Mouse (Mus musculus) C2C12 (cell line): ENCODE results near the gene Tchp. TPM values are rescaled to one million over a fixed set of nuclear protein-coding genes. Genes with fewer than 3 reads are reported as not detected.

Source experiments
- H3K27me3 ChIP-seq: one replicate; pipeline ENCODE4 v1.6.1; 2011; ENCODE audit not compliant: control insufficient read depth, insufficient read depth, insufficient read length
- H3K36me3 ChIP-seq: one replicate; pipeline ENCODE4 v1.6.1; 2011; ENCODE audit not compliant: control insufficient read depth, insufficient read depth
- H3K4me3 ChIP-seq: one replicate; pipeline ENCODE4 v1.5.1; 2011; ENCODE audit warnings: mild to moderate bottlenecking, control low read depth; ENCODE audit not compliant: poor library complexity, insufficient read depth, severe bottlenecking
- H3K79me2 ChIP-seq: one replicate; pipeline ENCODE4 v1.6.1; 2011; ENCODE audit not compliant: control insufficient read depth, insufficient read depth
- H3K79me3 ChIP-seq: one replicate; pipeline ENCODE4 v1.6.1; 2011; ENCODE audit warnings: low read depth, control low read depth
- H3ac ChIP-seq: one replicate; pipeline ENCODE3; 2011; ENCODE audit warnings: low read depth; ENCODE audit not compliant: control insufficient read depth, insufficient read length
- CEBPB ChIP-seq: IDR thresholded peaks from one replicate; pipeline ENCODE4 v1.6.1; 2011; ENCODE audit warnings: low read depth, mild to moderate bottlenecking, control low read depth, moderate library complexity
- CTCF ChIP-seq: IDR thresholded peaks from one replicate; pipeline ENCODE4 v1.5.1; 2011; ENCODE audit not compliant: control insufficient read depth, insufficient read depth, insufficient read length
- FOSL1 ChIP-seq: IDR thresholded peaks from one replicate; pipeline ENCODE4 v1.8.0; 2011; ENCODE audit warnings: mild to moderate bottlenecking, low read length; ENCODE audit not compliant: poor library complexity, insufficient read depth, severe bottlenecking
- MAX ChIP-seq: IDR thresholded peaks from one replicate; pipeline ENCODE4 v1.6.1; 2011; ENCODE audit warnings: mild to moderate bottlenecking, control low read depth
- MYOD1 ChIP-seq: IDR thresholded peaks from one replicate; pipeline ENCODE4 v1.6.1; 2011; ENCODE audit warnings: low read depth; ENCODE audit not compliant: control insufficient read depth, insufficient read length
- MYOG ChIP-seq: IDR thresholded peaks from one replicate; pipeline ENCODE4 v1.6.1; 2011; ENCODE audit not compliant: control insufficient read depth, insufficient read length; ENCODE audit errors: extremely low read depth
- USF1 ChIP-seq: IDR thresholded peaks from one replicate; pipeline ENCODE4 v1.6.1; 2011; ENCODE audit warnings: low read depth, mild to moderate bottlenecking, control low read depth, moderate library complexity
- polyA plus RNA-seq: library from polyadenylated mRNA; unstranded; fragments of >200 nt; fragmentation: generic; extraction: Trizol; gene quantifications from one replicate; pipeline ENCODE4 v1.2.1, GENCODE M21; 2012; ENCODE audit warnings: missing spikeins

The Tchp gene
- polyA plus RNA-seq, 1 experiment = 5.8 TPM

GRCm38 (mm10) chr5:114718483-114718882, 10.9 kb downstream of the Tchp start:
- H3K36me3 ChIP-seq = peaks cover 31% of the 10 kb centered on the region
- no peaks in the 10 kb centered on the region for H3K27me3 ChIP-seq

GRCm38 (mm10) chr5:114719003-114719927, 11.7 kb downstream of the Tchp start:
- H3K27me3 ChIP-seq = no peaks in the 10 kb centered on the region
- H3K79me3 ChIP-seq = no peaks in the 10 kb centered on the region
- peaks cover 31% of the 10 kb centered on the region for H3K36me3 ChIP-seq
- no peak overlapping the region for H3K4me3 ChIP-seq
- H3ac ChIP-seq = no peak overlapping the region
- TF ChIP-seq CTCF (no peak), CEBPB (no peak), MYOG (no peak), FOSL1 (no peak), MYOD1 (no peak), USF1 (no peak)
- H3K79me2 ChIP-seq = no peaks in the 10 kb centered on the region

More at GRCm38 (mm10) chr5:114718483-114718882, 10.9 kb downstream of the Tchp start:
- Histone ChIP-seq H3K4me3 (no peak overlapping the region), H3ac (no peak overlapping the region), H3K79me3 (no peaks in the 10 kb centered on the region), H3K79me2 (no peaks in the 10 kb centered on the region)
- TF ChIP-seq FOSL1 (no peak), USF1 (no peak), MAX (no peak), CTCF (no peak), MYOD1 (no peak), CEBPB (no peak), MYOG (no peak)

GRCm38 (mm10) chr5:114719928-114720270, 12.3 kb downstream of the Tchp start:
- Histone ChIP-seq H3K4me3 (no peak overlapping the region), H3K79me2 (no peaks in the 10 kb centered on the region), H3K36me3 (peaks cover 31% of the 10 kb centered on the region), H3K79me3 (no peaks in the 10 kb centered on the region), H3K27me3 (no peaks in the 10 kb centered on the region), H3ac (no peak overlapping the region)
- no peak for TF ChIP-seq MAX
- TF ChIP-seq USF1 = no peak
- no peak for TF ChIP-seq CTCF
- no peak for TF ChIP-seq MYOD1
- no peak for TF ChIP-seq FOSL1
- no peak for TF ChIP-seq CEBPB
- no peak for TF ChIP-seq MYOG

GRCm38 (mm10) chr5:114720784-114721183, 13.2 kb downstream of the Tchp start:
- Histone ChIP-seq H3K79me3 (no peaks in the 10 kb centered on the region), H3K4me3 (no peak overlapping the region), H3ac (no peak overlapping the region), H3K36me3 (peaks cover 31% of the 10 kb centered on the region), H3K27me3 (no peaks in the 10 kb centered on the region), H3K79me2 (no peaks in the 10 kb centered on the region)
- TF ChIP-seq MYOG (no peak), FOSL1 (no peak), CTCF (no peak), MYOD1 (no peak), CEBPB (no peak), MAX (no peak), USF1 (no peak)

DNA sequence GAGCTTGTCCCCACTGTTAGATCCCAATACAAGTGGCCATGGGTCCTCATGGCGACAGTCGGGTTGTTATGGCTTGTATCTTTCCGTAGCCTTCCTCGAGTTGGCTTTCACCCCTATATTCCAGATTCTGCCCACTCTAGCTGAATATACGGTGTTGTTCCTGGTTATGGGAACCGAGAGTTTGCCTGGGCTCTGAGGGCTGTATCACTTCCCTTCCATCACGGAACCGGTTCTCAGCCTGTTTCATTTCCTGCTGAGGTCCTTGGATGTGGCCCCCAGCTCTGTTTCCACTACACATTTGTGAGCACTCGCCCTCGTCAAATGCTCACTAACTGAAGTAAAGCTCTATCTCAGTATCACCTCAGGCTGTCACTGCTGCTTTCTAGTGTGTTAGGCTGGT, 14.4 kb downstream of the Tchp start:
- no peaks in the 10 kb centered on the region for H3K79me3 ChIP-seq
- peaks cover 31% of the 10 kb centered on the region for H3K36me3 ChIP-seq
- H3K4me3 ChIP-seq = no peak overlapping the region
- H3K79me2 ChIP-seq = no peaks in the 10 kb centered on the region
- no peak overlapping the region for H3ac ChIP-seq
- TF ChIP-seq USF1 = no peak
- TF ChIP-seq MYOD1 = no peak
- no peak for TF ChIP-seq CTCF
- no peak for TF ChIP-seq FOSL1
- TF ChIP-seq MYOG = no peak
- TF ChIP-seq CEBPB = no peak
- no peak for TF ChIP-seq MAX
- H3K27me3 ChIP-seq = no peaks in the 10 kb centered on the region

- H3K4me3 ChIP-seq = no peak overlapping the region
- H3K79me2 ChIP-seq = no peaks in the 10 kb centered on the region
- H3ac ChIP-seq = no peak overlapping the region
- H3K79me3 ChIP-seq = no peaks in the 10 kb centered on the region
- H3K36me3 ChIP-seq = peaks cover 25% of the 10 kb centered on the region
- TF ChIP-seq MAX (no peak), USF1 (no peak), CTCF (no peak), CEBPB (no peak), MYOD1 (no peak), MYOG (no peak), FOSL1 (no peak)
- H3K27me3 ChIP-seq = no peaks in the 10 kb centered on the region
These were observed 15.3 kb downstream of the Tchp start for GRCm38 (mm10) chr5:114722846-114723245.
